ENCODE assay signal across 9 mouse cellular contexts in genomic region chr8:106336561-106336960, GRCm38 (mm10). TPM values are rescaled to one million over a fixed set of nuclear protein-coding genes. Genes with fewer than 3 reads are reported as not detected.
A peak's percentile ranks its signal among the peaks of the same experiment; 100 is the strongest.
DNase-seq lines count a peak whose midpoint lies in the region; ATAC-seq lines count a peak whose summit lies in the region.
"Had no signal": no experiment of that assay in that cellular context is flagged by ENCODE, and none has a peak within 500 bp of the region (broad histone marks: within the 10 kb centered on the region; RNA-seq: fewer than 3 reads in every experiment).

No protein-coding gene starts in this region.

- under 1% methylated on average over 41 of the region's 41 CpGs for WGBS in forebrain, embryonic 15.5 days
- WGBS in neural tube, embryonic 12.5 days: under 1% methylated on average over 31 of the region's 41 CpGs

- peak overlapping the region; percentile 49 for H3K4me2 ChIP-seq in forebrain, embryonic 15.5 days (replicated peaks)
- H3K4me2 ChIP-seq in neural tube, embryonic 12.5 days (replicated peaks): peak overlapping the region; percentile 75

- peak overlapping the region; percentile 18; the same call in 1 of the 2 replicates for H3K4me3 ChIP-seq in brown adipose tissue, adult 24 weeks (ENCODE audit: insufficient read depth, low read depth, low read length)
- H3K4me3 ChIP-seq in forebrain, embryonic 15.5 days: peak overlapping the region; percentile 72
- H3K4me3 ChIP-seq in neural tube, embryonic 12.5 days: peak overlapping the region; percentile 63

- no peaks in the 10 kb centered on the region for H3K36me3 ChIP-seq in forebrain, embryonic 15.5 days
- H3K36me3 ChIP-seq in neural tube, embryonic 12.5 days: no peaks in the 10 kb centered on the region

- no peak overlapping the region for H3K27ac ChIP-seq in brown adipose tissue, adult 24 weeks (replicated peaks; ENCODE audit: low read depth, low read length)
- H3K27ac ChIP-seq in forebrain, embryonic 15.5 days (replicated peaks): peak overlapping the region; percentile 92
- H3K27ac ChIP-seq in neural tube, embryonic 12.5 days: peak overlapping the region; percentile 57

- H3K4me1 ChIP-seq in brown adipose tissue, adult 24 weeks (ENCODE audit: control insufficient read depth, insufficient read depth, insufficient read length, low read length): no peaks in the 10 kb centered on the region
- H3K4me1 ChIP-seq in forebrain, embryonic 15.5 days: peaks cover 28% of the 10 kb centered on the region
- peaks cover 26% of the 10 kb centered on the region for H3K4me1 ChIP-seq in neural tube, embryonic 12.5 days

- peak overlapping the region; percentile 91 for H3K9ac ChIP-seq in forebrain, embryonic 15.5 days (replicated peaks)
- H3K9ac ChIP-seq in neural tube, embryonic 12.5 days: peak overlapping the region; percentile 86
- H3K9ac ChIP-seq: lung, embryonic 14.5 days had no signal

- no peaks in the 10 kb centered on the region for H3K27me3 ChIP-seq in forebrain, embryonic 15.5 days
- no peaks in the 10 kb centered on the region for H3K27me3 ChIP-seq in neural tube, embryonic 12.5 days (replicated peaks)

- no peak for ATAC-seq in cerebellum, adult (ENCODE audit: insufficient number of reproducible peaks, low FRiP score, low TSS enrichment)
- ATAC-seq in forebrain, embryonic 15.5 days (replicated peaks): peak; percentile 28
- ATAC-seq in neural tube, embryonic 12.5 days (ENCODE audit: low FRiP score, low read depth): peak; percentile 35
- no peak for ATAC-seq in granulocyte monocyte progenitor cell, adult 5-6 weeks (replicated peaks; ENCODE audit: poor library complexity, severe bottlenecking)

- H3K9me3 ChIP-seq in forebrain, embryonic 15.5 days: no peaks in the 10 kb centered on the region
- H3K9me3 ChIP-seq in neural tube, embryonic 12.5 days: no peaks in the 10 kb centered on the region

- peak; percentile 33 for DNase-seq in cerebellum, adult 11 months
- peak; percentile 48 for DNase-seq in layer of hippocampus, adult 9-11 months
- no peak for DNase-seq in gastrocnemius, postnatal 10 days
- DNase-seq: lung, embryonic 14.5 days had no signal

RNA-seq across cellular contexts. Expression of gene Smpd3, which starts 1.2 kb away (rescaled TPM):
- 0.95 and 1.0 TPM in 2 replicates for polyA plus RNA-seq in brown adipose tissue, adult 24 weeks (2012; ENCODE audit: insufficient read depth, insufficient read length, missing spikeins)
- 47.4 and 49.3 TPM in 2 replicates for polyA plus RNA-seq in forebrain, embryonic 15.5 days (2015; fragmentation: Nextera tagmentation; extraction: Ambion mirVana)
- polyA plus RNA-seq in neural tube, embryonic 12.5 days (2016; fragmentation: Nextera tagmentation; extraction: Ambion mirVana): 31.8 and 34.2 TPM in 2 replicates
- total RNA-seq in granulocyte monocyte progenitor cell, adult 5-6 weeks (2014; fragmentation: Nextera tagmentation): not detected in 2 replicates
- total RNA-seq in granulocyte monocyte progenitor cell, adult 5-6 weeks (2017): 0.13 TPM in 1 of 2 replicates, not detected in the other
- 1 to 10 TPM; 1.4 to 7.7 TPM for total RNA-seq in gastrocnemius, postnatal 10 days (2021)

Comparison
In these comparisons a context has a peak if more than half of its experiments do, and no peak if none do; other contexts are left out.
1. ATAC-seq: peak in forebrain, embryonic 15.5 days (single experiment) and neural tube, embryonic 12.5 days (single experiment); none in cerebellum, adult (single experiment) and granulocyte monocyte progenitor cell, adult 5-6 weeks (single experiment).
2. H3K4me3 ChIP-seq: peak in every context shown above with its lines; median percentile 72 in forebrain, embryonic 15.5 days; 63 in neural tube, embryonic 12.5 days; 18 in brown adipose tissue, adult 24 weeks.
3. RNA of gene Smpd3, which starts 1.2 kb away (polyA plus RNA-seq): 47.4 to 49.3 TPM in forebrain, embryonic 15.5 days and 31.8 to 34.2 TPM in neural tube, embryonic 12.5 days; 0.95 to 1.0 TPM in brown adipose tissue, adult 24 weeks; every median in the first group is over 10 times any median in the second.